Mouse (Mus musculus): Measurements from ENCODE around the gene Gdf3.

GRCm38 (mm10) chr6:122592905-122593304 lies 17.0 kb downstream of the Gdf3 start:
- TF ChIP-seq CTCF (IDR thresholded peaks at IDR 0.05; ENCODE audit: control insufficient read depth, insufficient read depth, low read length) (no peak), POLR2A (IDR thresholded peaks at IDR 0.05; ENCODE audit: borderline replicate concordance, control insufficient read depth, low read depth, low read length) (no peak)

Measured in bone marrow, adult 2 months (tissue).